Mouse (Mus musculus) forebrain, embryonic 10.5 days (tissue): ENCODE measurements around the gene Tob2. TPM values are rescaled to one million over a fixed set of nuclear protein-coding genes. Genes with fewer than 3 reads are reported as not detected.

Source experiments
- DNase-seq: peaks from one replicate; pipeline ENCODE4 v3.0.0-alpha.2; 2017; ENCODE audit warnings: low spot score; ENCODE audit errors: extremely low spot score
- H3K27ac ChIP-seq: fragments of 300-500 bp; sonication (generic); 2 replicates; pipeline ENCODE4 v1.5.1; 2016; ENCODE audit warnings: mild to moderate bottlenecking
- H3K27me3 ChIP-seq: fragments of 300-500 bp; sonication (generic); 2 replicates; pipeline ENCODE4 v1.6.1; 2016; ENCODE audit warnings: mild to moderate bottlenecking; ENCODE audit not compliant: poor library complexity, severe bottlenecking
- H3K36me3 ChIP-seq: fragments of 300-500 bp; sonication (generic); replicated peaks from 2 replicates; pipeline ENCODE4 v1.6.1; 2016; ENCODE audit warnings: mild to moderate bottlenecking, moderate library complexity
- H3K4me1 ChIP-seq: fragments of 300-500 bp; sonication (generic); 2 replicates; pipeline ENCODE4 v1.6.1; 2016
- H3K4me3 ChIP-seq: fragments of 300-500 bp; sonication (generic); 2 replicates; pipeline ENCODE4 v1.5.1; 2016; ENCODE audit warnings: mild to moderate bottlenecking, moderate library complexity
- H3K9me3 ChIP-seq: fragments of 300-500 bp; sonication (generic); 2 replicates; pipeline ENCODE4 v1.6.1; 2016; ENCODE audit warnings: mild to moderate bottlenecking, moderate library complexity
- WGBS: fragments of 180-500 bp; shearing (Covaris S2); methylation state at CpG from one replicate; pipeline ENCODE4 v1.1.7; 2016; 5-methylcytosine and 5-hydroxymethylcytosine counted together
- polyA plus RNA-seq: library from polyadenylated mRNA; unstranded; fragments of >200 nt; fragmentation: Nextera tagmentation; extraction: Ambion mirVana; gene quantifications from 2 replicates; pipeline ENCODE4 v1.2.1, GENCODE M21; 2016

Tob2 gene
- polyA plus RNA-seq, 1 experiment from 2014 or later: 20.3 TPM

GRCm38 (mm10) chr15:81856938-81857723 lies 1.5 kb downstream of the Tob2 start:
- peak overlapping the region; percentile 96 for H3K4me3 ChIP-seq
- H3K27ac ChIP-seq: peak overlapping the region; percentile 95
- no peak for DNase-seq
- under 1% methylated on average over 14 of the region's 14 CpGs for WGBS
- no peaks in the 10 kb centered on the region for H3K27me3 ChIP-seq
- no peaks in the 10 kb centered on the region for H3K9me3 ChIP-seq
- peaks cover 31% of the 10 kb centered on the region for H3K36me3 ChIP-seq
- H3K4me1 ChIP-seq: peaks cover 45% of the 10 kb centered on the region

GRCm38 (mm10) chr15:81856030-81856790 lies 2.4 kb downstream of the Tob2 start:
- Histone ChIP-seq H3K27ac (peak overlapping the region; percentile 95), H3K9me3 (no peaks in the 10 kb centered on the region), H3K36me3 (peaks cover 40% of the 10 kb centered on the region), H3K4me3 (peak overlapping the region; percentile 96), H3K27me3 (no peaks in the 10 kb centered on the region), H3K4me1 (peaks cover 45% of the 10 kb centered on the region)
- under 1% methylated on average over 28 of the region's 28 CpGs for WGBS
- peak; percentile 88 for DNase-seq

GRCm38 (mm10) chr15:81853081-81853480 lies 5.5 kb downstream of the Tob2 start:
- H3K9me3 ChIP-seq: no peaks in the 10 kb centered on the region
- H3K4me3 ChIP-seq: no peak overlapping the region
- peaks cover 25% of the 10 kb centered on the region for H3K4me1 ChIP-seq
- 92% methylated on average over 7 of the region's 7 CpGs for WGBS
- H3K36me3 ChIP-seq: peaks cover 69% of the 10 kb centered on the region
- H3K27ac ChIP-seq: no peak overlapping the region
- DNase-seq: no peak
- no peaks in the 10 kb centered on the region for H3K27me3 ChIP-seq

GRCm38 (mm10) chr15:81852411-81853000 lies 6.1 kb downstream of the Tob2 start:
- WGBS: 94% methylated on average over 9 of the region's 9 CpGs

GRCm38 (mm10) chr15:81851375-81851774 lies 7.2 kb downstream of the Tob2 start:
- peaks cover 84% of the 10 kb centered on the region for H3K36me3 ChIP-seq
- H3K27me3 ChIP-seq: no peaks in the 10 kb centered on the region
- H3K9me3 ChIP-seq: no peaks in the 10 kb centered on the region
- WGBS: 96% methylated on average over 15 of the region's 15 CpGs
- H3K4me3 ChIP-seq: no peak overlapping the region
- no peak for DNase-seq
- H3K4me1 ChIP-seq: peaks cover 15% of the 10 kb centered on the region
- H3K27ac ChIP-seq: no peak overlapping the region

More at GRCm38 (mm10) chr15:81852411-81853000, 6.1 kb downstream of the Tob2 start:
- no peaks in the 10 kb centered on the region for H3K9me3 ChIP-seq
- no peak overlapping the region for H3K27ac ChIP-seq
- no peak overlapping the region for H3K4me3 ChIP-seq
- H3K4me1 ChIP-seq: peaks cover 25% of the 10 kb centered on the region
- H3K36me3 ChIP-seq: peaks cover 74% of the 10 kb centered on the region
- no peaks in the 10 kb centered on the region for H3K27me3 ChIP-seq
- DNase-seq: no peak

- WGBS: 90% methylated on average over 14 of the region's 14 CpGs
- H3K27me3 ChIP-seq: no peaks in the 10 kb centered on the region
- H3K9me3 ChIP-seq: no peaks in the 10 kb centered on the region
- no peak for DNase-seq
- no peak overlapping the region for H3K27ac ChIP-seq
- peaks cover 13% of the 10 kb centered on the region for H3K4me1 ChIP-seq
- no peak overlapping the region for H3K4me3 ChIP-seq
- H3K36me3 ChIP-seq: peaks cover 84% of the 10 kb centered on the region
These were observed 7.9 kb downstream of the Tob2 start for GRCm38 (mm10) chr15:81850718-81851117.

- peaks cover 73% of the 10 kb centered on the region for H3K36me3 ChIP-seq
These were observed 9.5 kb downstream of the Tob2 start for GRCm38 (mm10) chr15:81849104-81849503.

GRCm38 (mm10) chr15:81848301-81848700 lies 10.3 kb downstream of the Tob2 start:
- WGBS: 53% methylated on average over 7 of the region's 7 CpGs
- H3K36me3 ChIP-seq: peaks cover 65% of the 10 kb centered on the region

More at GRCm38 (mm10) chr15:81849104-81849503, 9.5 kb downstream of the Tob2 start:
- Histone ChIP-seq H3K4me1 (peaks cover 11% of the 10 kb centered on the region), H3K4me3 (no peak overlapping the region), H3K27ac (no peak overlapping the region), H3K27me3 (no peaks in the 10 kb centered on the region), H3K9me3 (no peaks in the 10 kb centered on the region)
- DNase-seq: no peak
- 86% methylated on average over 9 of the region's 9 CpGs for WGBS

GRCm38 (mm10) chr15:81847861-81848260 lies 10.7 kb downstream of the Tob2 start:
- 90% methylated on average over 5 of the region's 5 CpGs for WGBS
- H3K27me3 ChIP-seq: no peaks in the 10 kb centered on the region
- no peaks in the 10 kb centered on the region for H3K9me3 ChIP-seq
- DNase-seq: no peak
- H3K27ac ChIP-seq: no peak overlapping the region
- H3K36me3 ChIP-seq: peaks cover 60% of the 10 kb centered on the region
- no peak overlapping the region for H3K4me3 ChIP-seq
- peaks cover 11% of the 10 kb centered on the region for H3K4me1 ChIP-seq

More at GRCm38 (mm10) chr15:81848301-81848700, 10.3 kb downstream of the Tob2 start:
- Histone ChIP-seq H3K4me3 (no peak overlapping the region), H3K9me3 (no peaks in the 10 kb centered on the region), H3K27ac (no peak overlapping the region), H3K4me1 (peaks cover 11% of the 10 kb centered on the region), H3K27me3 (no peaks in the 10 kb centered on the region)
- peak; percentile 34 for DNase-seq

- H3K27ac ChIP-seq: no peak overlapping the region
- peaks cover 53% of the 10 kb centered on the region for H3K36me3 ChIP-seq
- H3K27me3 ChIP-seq: no peaks in the 10 kb centered on the region
- H3K9me3 ChIP-seq: no peaks in the 10 kb centered on the region
- H3K4me3 ChIP-seq: no peak overlapping the region
- peaks cover 11% of the 10 kb centered on the region for H3K4me1 ChIP-seq
- no peak for DNase-seq
- 89% methylated on average over 4 of the region's 4 CpGs for WGBS
These were observed 11.4 kb downstream of the Tob2 start for GRCm38 (mm10) chr15:81847161-81847560.

GRCm38 (mm10) chr15:81846755-81847154 lies 11.8 kb downstream of the Tob2 start:
- Histone ChIP-seq H3K4me3 (no peak overlapping the region), H3K27me3 (no peaks in the 10 kb centered on the region), H3K4me1 (peaks cover 11% of the 10 kb centered on the region), H3K27ac (no peak overlapping the region), H3K9me3 (no peaks in the 10 kb centered on the region), H3K36me3 (peaks cover 49% of the 10 kb centered on the region)
- WGBS: 92% methylated on average over 9 of the region's 9 CpGs
- no peak for DNase-seq

- peak overlapping the region; percentile 26; the same call in 1 of the 2 replicates for H3K27ac ChIP-seq
- no peaks in the 10 kb centered on the region for H3K27me3 ChIP-seq
- H3K4me3 ChIP-seq: no peak overlapping the region
- WGBS: 44% methylated on average over 4 of the region's 4 CpGs
- no peak for DNase-seq
- H3K36me3 ChIP-seq: peaks cover 39% of the 10 kb centered on the region
- peaks cover 11% of the 10 kb centered on the region for H3K4me1 ChIP-seq
- H3K9me3 ChIP-seq: no peaks in the 10 kb centered on the region
These were observed 12.9 kb downstream of the Tob2 start for GRCm38 (mm10) chr15:81845724-81846123.
